Mouse (Mus musculus): ENCODE results near the gene Crybg3.

- TF ChIP-seq CTCF (IDR thresholded peaks at IDR 0.05; ENCODE audit: control insufficient read depth, insufficient read depth, insufficient replicate concordance, low read depth, low read length) (no peak), POLR2A (IDR thresholded peaks at IDR 0.05; ENCODE audit: control insufficient read depth, low read depth, low read length) (no peak)
Observed at GRCm38 (mm10) chr16:59532561-59532960, 68.2 kb downstream of the Crybg3 start.

Data from testis, adult 2 months (tissue).